Mouse (Mus musculus) liver, postnatal 0 days (tissue): Measurements from ENCODE around the gene Cdc26.

Source experiments
- CTCF ChIP-seq: sonication (generic); IDR thresholded peaks from 2 replicates; pipeline ENCODE4 v1.5.1; 2016; ENCODE audit warnings: antibody characterized with exemption, low read depth
- EP300 ChIP-seq: IDR thresholded peaks from 2 replicates; pipeline ENCODE4 v1.6.1; 2016; ENCODE audit warnings: antibody characterized with exemption, low read depth, mild to moderate bottlenecking

- no peak for TF ChIP-seq EP300
- TF ChIP-seq CTCF: no peak
Observed at GRCm38 (mm10) chr4:62360805-62361455, 47.5 kb downstream of the Cdc26 start.
